Mouse (Mus musculus) gastrocnemius, adult 2 months (tissue): ENCODE results near the gene Nt5c2. TPM values are rescaled to one million over a fixed set of nuclear protein-coding genes. Genes with fewer than 3 reads are reported as not detected.
A peak's percentile ranks its signal among the peaks of the same experiment; 100 is the strongest.

ENCODE experiments used
- DNase-seq: peaks from one replicate; pipeline ENCODE4 v3.0.0; 2022
- H3K27ac ChIP-seq: fragments of 200-600 bp; 2 replicates; pipeline ENCODE4 v1.8.1; 2022; ENCODE audit warnings: mild to moderate bottlenecking
- H3K4me3 ChIP-seq: fragments of 200-600 bp; 2 replicates; pipeline ENCODE4 v1.8.1; 2022; ENCODE audit warnings: mild to moderate bottlenecking, moderate library complexity
- CTCF ChIP-seq: fragments of 200-600 bp; IDR thresholded peaks from 2 replicates; pipeline ENCODE4 v1.8.1; 2022; ENCODE audit warnings: antibody characterized with exemption, mild to moderate bottlenecking, moderate library complexity
- intact Hi-C: fragments of 180-260 bp; cut with DNase I; formaldehyde crosslinking; loops from one replicate; pipeline ENCODE4 v1.15.1; 2025
- total RNA-seq, 2 experiments: library from RNA; stranded (reverse); gene quantifications; 2 replicates each; pipeline ENCODE4 v1.2.3; 2021

Nt5c2 gene
- total RNA-seq, 2 experiments from 2014 or later: 9.5 to 18.2 TPM

GRCm38 (mm10) chr19:46966330-46966729 lies 48.6 kb downstream of the Nt5c2 start:
- TF ChIP-seq CTCF: no peak
- H3K4me3 ChIP-seq: no peak overlapping the region
- intact Hi-C loops: no loop called here
- no peak overlapping the region for H3K27ac ChIP-seq
- DNase-seq: no peak

- H3K27ac ChIP-seq: no peak overlapping the region
- no peak for TF ChIP-seq CTCF
- intact Hi-C loops: no loop called here
- no peak overlapping the region for H3K4me3 ChIP-seq
- DNase-seq: no peak
These were observed 49.5 kb downstream of the Nt5c2 start for GRCm38 (mm10) chr19:46965496-46965895.

GRCm38 (mm10) chr19:46964353-46964752 lies 50.6 kb downstream of the Nt5c2 start:
- intact Hi-C loops: loop anchor here (5.0 kb wide), 1 partner anchor 57 kb away; no protein-coding TSS in a partner anchor
- H3K27ac ChIP-seq: no peak overlapping the region
- TF ChIP-seq CTCF: no peak
- no peak overlapping the region for H3K4me3 ChIP-seq
- no peak for DNase-seq

GRCm38 (mm10) chr19:46963440-46963839 lies 51.5 kb downstream of the Nt5c2 start:
- DNase-seq: no peak
- H3K4me3 ChIP-seq: no peak overlapping the region
- intact Hi-C loops: loop anchor here (5.0 kb wide), 1 partner anchor 56 kb away; no protein-coding TSS in a partner anchor

GRCm38 (mm10) chr19:46962841-46963240 lies 52.1 kb downstream of the Nt5c2 start:
- peak overlapping the region; percentile 93 for H3K4me3 ChIP-seq
- no peak for TF ChIP-seq CTCF
- no peak for DNase-seq
- intact Hi-C loops: loop anchor here (5.0 kb wide), 1 partner anchor 56 kb away; no protein-coding TSS in a partner anchor
- H3K27ac ChIP-seq: peak overlapping the region; percentile 91

More at GRCm38 (mm10) chr19:46963440-46963839, 51.5 kb downstream of the Nt5c2 start:
- no peak for TF ChIP-seq CTCF
- H3K27ac ChIP-seq: no peak overlapping the region

- intact Hi-C loops: loop anchor here (5.0 kb wide), 1 partner anchor 55 kb away; no protein-coding TSS in a partner anchor
- peak; percentile 87 for DNase-seq
- TF ChIP-seq CTCF: no peak
- H3K27ac ChIP-seq: peak overlapping the region; percentile 91
- peak overlapping the region; percentile 93 for H3K4me3 ChIP-seq
These were observed 52.7 kb downstream of the Nt5c2 start for GRCm38 (mm10) chr19:46962171-46962772.

GRCm38 (mm10) chr19:46961652-46962051 lies 53.3 kb downstream of the Nt5c2 start:
- Histone ChIP-seq H3K4me3 (peak overlapping the region; percentile 93), H3K27ac (peak overlapping the region; percentile 91)
- intact Hi-C loops: loop anchor here (5.0 kb wide), 1 partner anchor 54 kb away; no protein-coding TSS in a partner anchor
- TF ChIP-seq CTCF: no peak
- DNase-seq: peak; percentile 89

GRCm38 (mm10) chr19:46961047-46961651 lies 53.8 kb downstream of the Nt5c2 start:
- H3K27ac ChIP-seq: peak overlapping the region; percentile 91
- no peak for DNase-seq
- no peak for TF ChIP-seq CTCF
- peak overlapping the region; percentile 93 for H3K4me3 ChIP-seq
- intact Hi-C loops: loop anchor here (5.0 kb wide), 1 partner anchor 54 kb away; no protein-coding TSS in a partner anchor

GRCm38 (mm10) chr19:46960101-46961046 lies 54.6 kb downstream of the Nt5c2 start:
- TF ChIP-seq CTCF: no peak
- H3K27ac ChIP-seq: peak overlapping the region; percentile 91
- peak overlapping the region; percentile 93 for H3K4me3 ChIP-seq
- DNase-seq: no peak
- intact Hi-C loops: loop anchor here (5.0 kb wide), 1 partner anchor 53 kb away; no protein-coding TSS in a partner anchor

- intact Hi-C loops: no loop called here
- DNase-seq: no peak
- H3K27ac ChIP-seq: peak overlapping the region; percentile 91
- H3K4me3 ChIP-seq: peak overlapping the region; percentile 93; the same call in 1 of the 2 replicates
- no peak for TF ChIP-seq CTCF
These were observed 55.4 kb downstream of the Nt5c2 start for GRCm38 (mm10) chr19:46959536-46959935.

- no peak for DNase-seq
- TF ChIP-seq CTCF: no peak
- H3K27ac ChIP-seq: no peak overlapping the region; the same call in 1 of the 2 replicates
- H3K4me3 ChIP-seq: no peak overlapping the region
- intact Hi-C loops: no loop called here
These were observed 56.4 kb downstream of the Nt5c2 start for GRCm38 (mm10) chr19:46958566-46958965.

- no peak for TF ChIP-seq CTCF
- DNase-seq: no peak
- Histone ChIP-seq H3K27ac (no peak overlapping the region), H3K4me3 (no peak overlapping the region)
- intact Hi-C loops: no loop called here
These were observed 57.0 kb downstream of the Nt5c2 start for GRCm38 (mm10) chr19:46957971-46958370.
